Mouse (Mus musculus): ENCODE data around the gene Rpn1.
"Not testable (repeated sequence)": the region's sequence is repeated elsewhere in the genome, so short reads cannot be mapped to it uniquely, and the experiment has no call there.

Rpn1 gene

GRCm38 (mm10) chr6:88121781-88122180 is 37.5 kb downstream of the Rpn1 start:
- no peak for DNase-seq (ENCODE audit: low spot score in 2 of 2)

DNA sequence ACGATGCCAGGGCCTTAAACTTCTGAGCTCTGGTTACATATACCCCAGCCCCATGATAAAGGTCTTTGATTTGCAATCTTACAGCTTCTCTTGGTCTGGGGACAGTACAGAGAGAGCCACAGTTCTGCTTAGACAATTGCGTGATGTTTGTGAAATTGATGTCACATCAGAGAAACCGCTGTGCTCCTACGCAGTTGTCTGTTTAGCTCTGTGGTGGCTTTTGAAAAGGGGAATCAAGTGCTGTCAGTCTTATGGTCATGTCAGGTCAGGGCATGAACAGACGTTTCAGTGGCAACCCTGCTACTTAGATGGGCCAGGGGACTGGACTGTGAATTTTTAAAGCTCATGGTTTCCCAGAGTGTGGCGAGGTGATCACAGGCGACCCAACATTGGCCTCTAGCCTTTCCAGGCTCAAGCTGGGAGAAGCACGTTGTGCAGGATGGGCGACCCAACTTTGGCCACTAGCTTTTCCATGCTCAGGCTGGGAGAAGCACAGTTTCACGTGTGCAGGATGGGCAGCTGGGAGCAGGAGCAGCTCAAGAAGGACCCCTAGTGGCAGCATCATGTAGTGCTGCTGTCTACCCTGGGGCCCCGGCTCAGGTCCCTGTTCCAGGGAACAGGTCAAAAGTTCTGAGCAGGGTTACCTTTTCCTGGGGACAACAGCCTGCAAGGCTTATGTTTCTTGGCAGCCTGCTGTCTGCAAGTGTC is 39.0 kb downstream of the Rpn1 start:
- no peak for DNase-seq (ENCODE audit: low spot score in 2 of 2)

DNA sequence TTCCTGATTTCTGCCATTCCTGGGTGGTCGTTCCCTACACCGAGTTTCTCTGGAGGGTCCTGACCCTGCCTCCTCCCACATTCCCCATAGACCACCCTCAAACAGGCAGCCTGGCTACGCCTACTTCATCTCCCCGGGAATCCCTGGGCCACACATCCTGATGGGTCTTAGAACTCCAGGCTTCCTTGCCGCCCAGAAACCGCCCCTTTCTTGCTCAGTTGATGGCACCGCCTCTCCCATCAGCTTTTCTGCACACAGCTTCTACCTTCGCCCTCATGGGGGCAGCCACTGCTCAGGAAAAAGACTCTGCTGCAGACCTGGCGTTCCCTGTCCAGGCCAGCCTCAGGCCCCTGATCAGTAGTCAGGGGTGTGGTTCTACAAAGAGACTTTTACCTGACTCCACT is 39.6 kb downstream of the Rpn1 start:
- DNase-seq (ENCODE audit: low spot score in 2 of 2) = no peak

GRCm38 (mm10) chr6:88124551-88124950 is 40.3 kb downstream of the Rpn1 start:
- DNase-seq (ENCODE audit: low spot score in 2 of 2) = no peak

DNA sequence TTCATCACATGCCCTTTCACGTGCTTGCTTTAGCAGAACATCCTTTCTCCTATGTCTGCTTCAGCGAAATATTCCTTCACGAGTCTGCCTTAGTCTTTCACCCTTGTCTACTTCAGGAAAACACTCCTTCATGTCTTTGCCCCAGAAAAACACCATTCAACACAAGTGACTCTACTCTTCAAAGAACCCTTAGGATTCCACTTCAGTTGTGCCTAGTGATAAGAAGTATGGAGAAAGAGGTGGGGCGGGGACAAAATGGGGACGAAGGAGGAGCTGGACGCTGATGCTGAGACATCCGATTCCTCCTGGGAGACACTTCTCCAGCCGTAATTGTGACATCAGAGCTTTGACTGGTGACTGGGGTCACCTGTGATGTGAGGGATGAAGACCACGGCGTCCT is 41.5 kb downstream of the Rpn1 start:
- DNase-seq (ENCODE audit: low spot score in 2 of 2) = not testable (repeated sequence)

DNA sequence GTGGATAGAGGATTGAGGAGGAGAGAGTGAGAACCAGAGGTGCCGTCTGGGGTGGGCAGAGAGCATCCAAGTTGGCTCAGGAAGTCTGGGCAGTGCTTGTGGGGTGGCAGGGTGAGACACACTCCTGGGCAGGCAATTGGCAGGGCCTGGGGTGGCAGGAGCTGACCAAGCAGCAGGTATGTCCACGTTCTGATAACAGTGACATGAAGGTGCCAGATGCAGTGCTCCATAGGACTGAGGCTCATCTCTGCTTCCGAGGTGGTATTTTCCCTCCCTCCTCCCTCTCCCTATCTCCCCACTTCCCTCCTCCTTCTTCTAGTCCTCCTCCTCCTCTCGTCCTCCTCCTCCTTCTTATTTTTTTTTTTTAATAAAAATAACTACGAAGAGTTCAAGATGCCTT is 47.2 kb downstream of the Rpn1 start:
- no peak for DNase-seq (ENCODE audit: low spot score in 2 of 2)

DNA sequence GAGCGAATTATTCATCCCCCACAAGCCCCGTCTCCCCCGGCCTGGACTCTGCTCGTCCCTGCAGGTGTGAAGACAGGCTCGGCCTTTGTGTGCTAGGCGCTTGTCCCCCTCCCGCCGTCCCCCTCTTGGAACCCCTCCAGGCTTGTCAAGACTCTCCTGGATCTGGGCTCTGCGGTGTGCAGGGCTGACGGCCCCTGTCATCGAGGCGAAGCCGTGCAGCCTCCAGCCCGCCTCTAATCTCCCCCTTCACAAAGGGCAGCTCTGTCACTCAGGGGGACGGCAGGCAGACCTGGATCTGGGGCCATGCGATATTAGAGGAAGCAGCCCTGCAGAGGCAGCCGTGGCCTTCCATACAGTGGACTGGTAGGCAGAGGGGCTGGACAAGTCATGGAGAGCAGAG is 47.8 kb downstream of the Rpn1 start:
- no peak for DNase-seq (ENCODE audit: low spot score in 2 of 2)

DNA sequence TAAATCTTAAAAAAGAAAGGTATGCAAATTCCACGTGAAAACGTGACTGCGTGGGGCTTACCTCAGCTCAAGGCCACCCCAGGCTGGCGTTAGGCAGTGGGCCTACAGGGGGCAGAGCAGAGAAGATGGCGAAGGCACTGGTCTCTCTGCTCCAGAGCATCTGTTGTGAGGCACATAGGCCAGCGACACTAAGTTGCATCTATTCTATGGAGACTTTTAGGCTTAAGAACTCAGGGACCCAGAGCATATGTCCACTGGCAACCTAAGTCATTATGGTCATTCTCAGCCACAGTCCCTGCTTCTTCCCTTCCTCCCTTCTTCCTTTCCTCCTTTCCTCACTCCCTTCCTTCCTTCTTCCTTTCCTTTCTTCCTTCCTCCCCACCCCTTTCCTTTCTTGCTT is 48.8 kb downstream of the Rpn1 start:
- DNase-seq (ENCODE audit: low spot score in 2 of 2) = no peak

DNA sequence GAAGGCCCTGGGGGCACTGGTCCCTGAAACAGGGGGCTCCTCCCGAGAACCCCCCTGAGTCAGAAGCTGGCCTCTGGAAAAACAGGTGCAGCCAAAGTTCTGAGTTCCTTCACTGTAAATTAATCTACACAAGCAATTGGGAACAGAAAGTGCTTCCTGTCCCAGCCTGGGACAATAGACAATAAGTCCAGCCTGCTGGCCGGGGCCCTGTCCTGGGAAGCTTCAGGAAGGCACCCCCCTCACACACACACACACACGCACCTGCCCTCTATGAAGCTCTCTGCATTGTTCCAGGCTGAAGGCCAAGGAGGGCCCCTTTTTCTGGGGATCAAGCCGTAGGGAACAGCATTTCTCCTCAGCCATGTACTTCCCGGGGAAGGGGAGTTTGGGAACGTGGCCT is 49.6 kb downstream of the Rpn1 start:
- no peak for DNase-seq (ENCODE audit: low spot score in 2 of 2)

DNA sequence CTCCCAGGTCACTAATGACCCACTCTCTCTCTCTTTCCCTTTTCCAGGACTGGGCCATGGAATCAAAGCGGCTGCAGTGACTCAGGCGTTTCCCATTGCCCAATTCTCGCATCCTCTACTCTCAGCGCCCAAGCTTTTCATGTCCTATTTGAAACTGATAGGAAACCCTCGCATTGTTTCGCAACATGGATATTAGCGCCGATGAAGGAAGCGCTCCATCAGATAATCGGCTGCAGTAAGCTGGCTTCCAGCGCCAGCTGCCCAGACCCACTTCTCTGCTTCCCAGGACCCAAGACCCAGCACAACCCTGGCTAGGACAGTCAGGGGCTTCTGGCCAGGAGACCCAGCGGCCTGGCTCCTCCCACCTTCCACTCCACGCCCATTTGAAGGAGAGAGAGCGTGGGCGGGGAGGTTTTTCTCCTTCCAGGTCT is 51.9 kb downstream of the Rpn1 start:
- no peak for DNase-seq (ENCODE audit: low spot score in 2 of 2)

GRCm38 (mm10) chr6:88138485-88138884 is 54.2 kb downstream of the Rpn1 start:
- DNase-seq (ENCODE audit: low spot score in 2 of 2) = no peak

DNA sequence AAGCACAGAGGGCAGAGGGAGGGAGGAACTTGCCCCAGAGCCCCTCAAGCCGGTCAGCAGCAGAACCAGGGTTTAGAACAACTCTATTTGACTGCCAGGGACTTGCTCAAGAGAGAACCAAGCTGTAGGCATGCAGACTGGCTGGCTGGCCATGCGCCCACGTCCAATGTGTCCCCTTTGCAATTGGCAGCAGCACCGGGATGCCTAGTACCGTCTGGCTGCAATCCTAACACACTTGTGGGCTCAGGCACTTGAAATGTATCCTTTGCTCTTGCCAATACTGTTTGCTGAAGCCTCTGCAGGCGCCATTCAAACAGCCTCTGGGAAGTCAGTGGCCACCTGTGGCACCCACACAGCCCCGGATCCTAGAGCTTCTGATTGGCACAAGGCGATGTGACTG is 56.0 kb downstream of the Rpn1 start:
- DNase-seq (ENCODE audit: low spot score in 2 of 2) = no peak

GRCm38 (mm10) chr6:88145793-88146192 is 61.5 kb downstream of the Rpn1 start:
- DNase-seq (ENCODE audit: low spot score in 2 of 2) = no peak

DNA sequence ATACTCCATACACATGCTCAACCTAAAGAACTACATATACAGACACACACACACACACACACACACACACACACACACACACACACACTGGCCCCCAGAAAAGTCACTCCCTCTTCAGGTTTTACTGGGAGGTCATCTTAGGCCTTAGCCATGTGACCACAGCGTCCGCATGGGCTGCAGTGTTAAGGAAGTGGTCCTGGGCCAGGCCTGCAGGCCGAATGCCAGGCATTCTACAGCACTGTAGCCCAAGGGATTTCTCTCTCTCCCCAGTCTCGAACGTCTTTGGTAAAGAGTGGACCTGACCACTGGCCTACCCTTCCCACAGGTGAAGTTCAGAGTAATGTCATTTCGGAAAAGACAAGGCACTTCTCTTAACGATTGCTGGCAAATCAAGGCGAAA is 62.3 kb downstream of the Rpn1 start:
- no peak for DNase-seq (ENCODE audit: low spot score in 2 of 2)

DNA sequence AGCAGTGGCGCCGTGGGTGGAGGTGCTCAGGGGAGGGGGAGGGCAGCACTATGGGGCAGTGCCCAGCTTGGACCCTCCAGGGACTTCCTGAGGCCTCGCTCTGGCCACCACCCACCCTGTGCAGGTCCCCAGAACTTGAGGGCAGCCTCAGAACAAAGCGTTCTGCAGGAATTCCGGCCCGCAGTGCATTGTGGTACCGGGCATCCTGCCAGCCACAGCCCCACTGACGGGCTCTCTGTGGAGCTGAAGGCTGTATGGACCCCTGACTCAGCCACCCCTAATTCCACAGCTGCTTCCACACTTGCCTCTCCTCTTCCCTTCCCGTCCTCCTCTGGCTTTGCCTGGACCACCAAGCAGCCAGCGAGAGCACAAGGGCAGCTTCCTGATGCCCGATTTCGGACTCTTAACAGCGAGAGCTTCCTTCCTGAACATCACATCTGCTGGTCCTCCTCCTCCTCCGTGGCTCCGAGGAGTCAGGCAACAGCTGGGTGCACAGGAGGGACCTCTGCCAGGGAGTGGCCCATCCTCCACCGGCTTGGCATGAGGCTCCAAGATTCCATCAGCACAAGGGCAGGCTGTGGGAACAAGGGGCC is 63.2 kb downstream of the Rpn1 start:
- DNase-seq (ENCODE audit: low spot score in 2 of 2) = no peak

- no peak for DNase-seq (ENCODE audit: low spot score in 2 of 2)
Measured at GRCm38 (mm10) chr6:88151335-88151734, 67.1 kb downstream of the Rpn1 start.

- no peak for DNase-seq (ENCODE audit: low spot score in 2 of 2)
Measured at GRCm38 (mm10) chr6:88152127-88152705, 67.9 kb downstream of the Rpn1 start.

- no peak for DNase-seq (ENCODE audit: low spot score in 2 of 2)
Measured at GRCm38 (mm10) chr6:88152979-88153378, 68.7 kb downstream of the Rpn1 start.
